Mouse (Mus musculus): ENCODE measurements around the gene Gpr153. TPM values are rescaled to one million over a fixed set of nuclear protein-coding genes. Genes with fewer than 3 reads are reported as not detected.

Gene Gpr153
- total and polyA plus RNA-seq, 3 experiments = 0.08 TPM; not detected in 2

GRCm38 (mm10) chr4:152290385-152290784 is 16.4 kb downstream of the Gpr153 start:
- no peaks in the 10 kb centered on the region for H3K36me3 ChIP-seq (ENCODE audit: control insufficient read depth in 1 of 2, insufficient read depth in 2 of 2, low read length in 2 of 2)
- H3K4me1 ChIP-seq (ENCODE audit: control insufficient read depth in 1 of 2, insufficient read depth in 2 of 2, low read length in 2 of 2) = peaks cover 0 to 6% of the 10 kb centered on the region in 2 experiments; a peak in 1 of 4 replicates
- no peaks in the 10 kb centered on the region for H3K79me2 ChIP-seq (ENCODE audit: control insufficient read depth, insufficient read depth, low read length, poor library complexity)
- H3K27me3 ChIP-seq (ENCODE audit: control insufficient read depth in 1 of 2, insufficient read depth in 2 of 2, low read length in 2 of 2) = no peaks in the 10 kb centered on the region
- H3K4me3 ChIP-seq (ENCODE audit: control insufficient read depth in 1 of 2, insufficient read depth in 1 of 2, low read depth in 2 of 2, low read length in 2 of 2) = no peak overlapping the region
- no peak overlapping the region for H3K27ac ChIP-seq (ENCODE audit: control insufficient read depth, low read depth, low read length)
- TF ChIP-seq BHLHE40 (IDR thresholded peaks at IDR 0.05; ENCODE audit: borderline replicate concordance, low read depth, low read length) (no peak), SIN3A (IDR thresholded peaks at IDR 0.05; ENCODE audit: low read length) (no peak), ELF1 (IDR thresholded peaks at IDR 0.05; ENCODE audit: low read depth, low read length) (no peak), MAX (IDR thresholded peaks at IDR 0.05; ENCODE audit: low read length) (no peak)
- DNase-seq (ENCODE audit: low read depth, low spot score) = no peak
- no peak overlapping the region for H3K9ac ChIP-seq (ENCODE audit: control insufficient read depth, low read depth, low read length, poor library complexity, severe bottlenecking)
- H3K9me3 ChIP-seq (replicated peaks; ENCODE audit: insufficient read depth, low read length) = no peaks in the 10 kb centered on the region

GRCm38 (mm10) chr4:152290991-152291390 is 17.0 kb downstream of the Gpr153 start:
- no peaks in the 10 kb centered on the region for H3K79me2 ChIP-seq (ENCODE audit: control insufficient read depth, insufficient read depth, low read length, poor library complexity)
- no peak for TF ChIP-seq MAFK (IDR thresholded peaks at IDR 0.05; ENCODE audit: borderline replicate concordance, low read depth, low read length)
- no peak for TF ChIP-seq NELFE (IDR thresholded peaks at IDR 0.05; ENCODE audit: low read depth, low read length)
- TF ChIP-seq MXI1 (IDR thresholded peaks at IDR 0.05; ENCODE audit: low read depth, low read length) = no peak
- no peak for TF ChIP-seq GATA1 (IDR thresholded peaks at IDR 0.05; ENCODE audit: low read depth, low read length)
- no peak for TF ChIP-seq TBP (IDR thresholded peaks at IDR 0.05; ENCODE audit: low read depth, low read length)
- no peak for TF ChIP-seq E2F4 (IDR thresholded peaks at IDR 0.05; ENCODE audit: borderline replicate concordance, low read depth, low read length)
- TF ChIP-seq RAD21 (IDR thresholded peaks at IDR 0.05; ENCODE audit: low read depth, low read length) = no peak
- TF ChIP-seq TCF12 (IDR thresholded peaks at IDR 0.05; ENCODE audit: low read depth, low read length) = no peak
- no peak overlapping the region for H3K27ac ChIP-seq (ENCODE audit: control insufficient read depth, low read depth, low read length)
- no peaks in the 10 kb centered on the region for H3K36me3 ChIP-seq (ENCODE audit: control insufficient read depth in 1 of 2, insufficient read depth in 2 of 2, low read length in 2 of 2)
- no peak for DNase-seq (ENCODE audit: low read depth, low spot score)
- H3K9ac ChIP-seq (ENCODE audit: control insufficient read depth, low read depth, low read length, poor library complexity, severe bottlenecking) = no peak overlapping the region
- H3K9me3 ChIP-seq (replicated peaks; ENCODE audit: insufficient read depth, low read length) = no peaks in the 10 kb centered on the region
- no peaks in the 10 kb centered on the region for H3K27me3 ChIP-seq (ENCODE audit: control insufficient read depth in 1 of 2, insufficient read depth in 2 of 2, low read length in 2 of 2)
- no peak overlapping the region for H3K4me3 ChIP-seq (ENCODE audit: control insufficient read depth in 1 of 2, insufficient read depth in 1 of 2, low read depth in 2 of 2, low read length in 2 of 2)
- peaks cover 0 to 6% of the 10 kb centered on the region in 2 experiments; a peak in 1 of 4 replicates for H3K4me1 ChIP-seq (ENCODE audit: control insufficient read depth in 1 of 2, insufficient read depth in 2 of 2, low read length in 2 of 2)

- H3K27me3 ChIP-seq (ENCODE audit: control insufficient read depth in 1 of 2, insufficient read depth in 2 of 2, low read length in 2 of 2) = no peaks in the 10 kb centered on the region
- H3K27ac ChIP-seq (ENCODE audit: control insufficient read depth, low read depth, low read length) = no peak within 1 kb of the TSS
- peaks cover 0 to 6% of the 10 kb centered on the region in 2 experiments; a peak in 1 of 4 replicates for H3K4me1 ChIP-seq (ENCODE audit: control insufficient read depth in 1 of 2, insufficient read depth in 2 of 2, low read length in 2 of 2)
- no peak within 1 kb of the TSS for H3K4me3 ChIP-seq (ENCODE audit: control insufficient read depth in 1 of 2, insufficient read depth in 1 of 2, low read depth in 2 of 2, low read length in 2 of 2)
- no peaks in the 10 kb centered on the region for H3K9me3 ChIP-seq (replicated peaks; ENCODE audit: insufficient read depth, low read length)
- no peaks in the 10 kb centered on the region for H3K79me2 ChIP-seq (ENCODE audit: control insufficient read depth, insufficient read depth, low read length, poor library complexity)
- no peak within 1 kb of the TSS for H3K9ac ChIP-seq (ENCODE audit: control insufficient read depth, low read depth, low read length, poor library complexity, severe bottlenecking)
- no peak for DNase-seq (ENCODE audit: low read depth, low spot score)
- no peak for TF ChIP-seq EP300 (IDR thresholded peaks at IDR 0.05; ENCODE audit: low read depth in 1 of 2, low read length in 2 of 2)
- no peak for TF ChIP-seq MAX (IDR thresholded peaks at IDR 0.05; ENCODE audit: low read length)
- TF ChIP-seq NRF1 (IDR thresholded peaks at IDR 0.05; ENCODE audit: insufficient read depth, low read depth, low read length, poor library complexity, severe bottlenecking) = no peak
- TF ChIP-seq TCF12 (IDR thresholded peaks at IDR 0.05; ENCODE audit: low read depth, low read length) = no peak
- no peak for TF ChIP-seq POLR2A (IDR thresholded peaks at IDR 0.05; ENCODE audit: control insufficient read depth in 1 of 2, insufficient read depth in 1 of 2, low read depth in 1 of 2, low read length in 2 of 2, poor library complexity in 1 of 2)
- no peak for TF ChIP-seq MAZ (IDR thresholded peaks at IDR 0.05; ENCODE audit: low read depth, low read length)
- no peak for TF ChIP-seq BHLHE40 (IDR thresholded peaks at IDR 0.05; ENCODE audit: borderline replicate concordance, low read depth, low read length)
- TF ChIP-seq POLR2AphosphoS5 (IDR thresholded peaks at IDR 0.05; ENCODE audit: borderline replicate concordance, low read depth, low read length) = no peak
- no peak for TF ChIP-seq NELFE (IDR thresholded peaks at IDR 0.05; ENCODE audit: low read depth, low read length)
- TF ChIP-seq MXI1 (IDR thresholded peaks at IDR 0.05; ENCODE audit: low read depth, low read length) = no peak
- TF ChIP-seq ZC3H11A (IDR thresholded peaks at IDR 0.05; ENCODE audit: low read depth, low read length) = no peak
- no peak for TF ChIP-seq ELF1 (IDR thresholded peaks at IDR 0.05; ENCODE audit: low read depth, low read length)
- no peaks in the 10 kb centered on the region for H3K36me3 ChIP-seq (ENCODE audit: control insufficient read depth in 1 of 2, insufficient read depth in 2 of 2, low read length in 2 of 2)
Measured at GRCm38 (mm10) chr4:152291562-152291961, 17.5 kb downstream of the Gpr153 start, which contains the start of gene Hes3. TSS of gene Hes3 (minus strand) at chr4:152291662.

Data from MEL (cell line).